Mouse (Mus musculus): Measurements from ENCODE around the gene Yy1.

- TF ChIP-seq HCFC1 (IDR thresholded peaks at IDR 0.05; ENCODE audit: low read depth, low read length) (no peak), MAX (IDR thresholded peaks at IDR 0.05; ENCODE audit: low read length) (no peak), CTCF (IDR thresholded peaks at IDR 0.05 in 2 of 3, conservative IDR thresholded peaks at IDR 0.05 in 1 of 3; ENCODE audit: control insufficient read depth in 1 of 3, insufficient read depth in 1 of 3, low read depth in 2 of 3, low read length in 3 of 3, poor library complexity in 1 of 3, severe bottlenecking in 1 of 3) (peak; percentile 33 to 47 (median 41)), ZNF384 (IDR thresholded peaks at IDR 0.05; ENCODE audit: low read depth, low read length) (no peak)
Observed at GRCm38 (mm10) chr12:108869575-108869974, 76.8 kb downstream of the Yy1 start.
